Mouse (Mus musculus): ENCODE data around the gene Peli2. TPM values are rescaled to one million over a fixed set of nuclear protein-coding genes. Genes with fewer than 3 reads are reported as not detected.
"Not testable (repeated sequence)": the region's sequence is repeated elsewhere in the genome, so short reads cannot be mapped to it uniquely, and the experiment has no call there.

Gene Peli2
- total RNA-seq (2022) = 10 to 100 TPM; 20.4 to 37.6 (median 28.8) TPM

- DNase-seq = peak; percentile 63
Observed at GRCm38 (mm10) chr14:48120752-48121528, at the start of gene Peli2. Peli2 (plus strand) TSS chr14:48120823.

- DNase-seq = no peak
Observed at GRCm38 (mm10) chr14:48072104-48072503, 48.5 kb upstream of the Peli2 start.

- no peak for DNase-seq
Observed at GRCm38 (mm10) chr14:48073247-48074161, 47.1 kb upstream of the Peli2 start.

DNA sequence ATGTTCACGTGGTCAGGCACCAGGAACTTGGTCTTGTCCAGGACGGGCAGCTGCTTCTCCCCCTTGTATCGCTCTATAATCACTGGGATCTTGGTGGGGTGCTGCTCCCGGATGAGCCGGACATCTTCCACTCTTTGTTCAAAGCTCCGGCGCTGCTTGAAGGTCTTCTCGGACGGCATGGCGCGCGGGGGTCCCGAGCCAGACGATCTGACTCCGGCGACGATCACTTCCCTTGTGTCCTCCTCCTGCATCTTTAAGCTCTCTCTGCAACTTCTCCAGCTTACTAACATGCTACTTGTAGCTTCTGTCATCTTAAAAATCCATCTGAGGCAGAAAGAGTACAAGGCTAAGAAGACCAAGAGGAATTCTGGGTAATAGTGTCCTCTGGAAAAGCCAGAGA, 41.0 kb upstream of the Peli2 start:
- not testable (repeated sequence) for DNase-seq

- DNase-seq = no peak
Observed at GRCm38 (mm10) chr14:48083836-48084812, 36.5 kb upstream of the Peli2 start.

- no peak for DNase-seq
Observed at GRCm38 (mm10) chr14:48086682-48087297, 33.8 kb upstream of the Peli2 start.

- DNase-seq = no peak
Observed at GRCm38 (mm10) chr14:48087298-48087830, 33.3 kb upstream of the Peli2 start.

- DNase-seq = no peak
Observed at GRCm38 (mm10) chr14:48090465-48090864, 30.2 kb upstream of the Peli2 start.

DNA sequence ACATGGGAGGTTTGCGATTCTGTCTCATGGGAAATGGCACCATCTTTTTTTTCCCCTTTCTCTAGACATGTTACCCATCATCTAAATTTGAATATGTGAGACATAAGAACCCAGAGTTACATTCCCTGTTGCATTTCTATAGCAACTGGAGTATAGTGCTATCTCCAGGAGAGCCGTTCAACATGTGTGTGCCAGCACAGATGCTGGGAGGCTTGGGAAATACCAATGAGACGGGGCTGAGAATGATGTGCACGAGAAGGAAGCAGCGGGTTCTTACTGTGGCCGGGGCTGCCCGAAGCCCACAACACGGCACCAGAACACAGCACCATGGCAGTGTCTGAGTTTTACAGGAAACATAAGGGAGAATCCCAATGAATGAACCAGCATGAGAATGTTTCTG, 29.5 kb upstream of the Peli2 start:
- DNase-seq = no peak

GRCm38 (mm10) chr14:48098253-48098652, 22.4 kb upstream of the Peli2 start:
- DNase-seq = no peak

GRCm38 (mm10) chr14:48099354-48099753, 21.3 kb upstream of the Peli2 start:
- no peak for DNase-seq

- no peak for DNase-seq
Observed at GRCm38 (mm10) chr14:48106453-48106852, 14.2 kb upstream of the Peli2 start.

DNA sequence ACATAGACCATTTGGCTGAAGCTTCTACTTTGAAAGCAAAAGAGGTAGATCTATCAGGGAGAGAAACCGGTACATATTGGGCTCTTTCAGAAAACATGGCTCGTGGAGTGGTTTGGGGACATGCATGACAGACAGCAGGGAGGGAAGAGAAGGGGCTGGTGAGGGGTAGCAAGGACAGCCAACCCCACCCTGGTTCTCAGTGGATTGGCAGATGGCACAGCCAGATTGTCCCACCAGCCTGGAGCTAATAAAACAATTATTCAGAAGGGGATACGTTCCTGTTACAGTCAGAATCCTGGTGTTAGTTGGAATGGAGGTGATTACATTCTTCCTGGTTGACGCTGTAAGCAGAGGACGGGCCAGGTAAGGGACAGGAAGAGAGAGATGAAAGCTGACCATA, 2.6 kb upstream of the Peli2 start:
- no peak for DNase-seq

DNA sequence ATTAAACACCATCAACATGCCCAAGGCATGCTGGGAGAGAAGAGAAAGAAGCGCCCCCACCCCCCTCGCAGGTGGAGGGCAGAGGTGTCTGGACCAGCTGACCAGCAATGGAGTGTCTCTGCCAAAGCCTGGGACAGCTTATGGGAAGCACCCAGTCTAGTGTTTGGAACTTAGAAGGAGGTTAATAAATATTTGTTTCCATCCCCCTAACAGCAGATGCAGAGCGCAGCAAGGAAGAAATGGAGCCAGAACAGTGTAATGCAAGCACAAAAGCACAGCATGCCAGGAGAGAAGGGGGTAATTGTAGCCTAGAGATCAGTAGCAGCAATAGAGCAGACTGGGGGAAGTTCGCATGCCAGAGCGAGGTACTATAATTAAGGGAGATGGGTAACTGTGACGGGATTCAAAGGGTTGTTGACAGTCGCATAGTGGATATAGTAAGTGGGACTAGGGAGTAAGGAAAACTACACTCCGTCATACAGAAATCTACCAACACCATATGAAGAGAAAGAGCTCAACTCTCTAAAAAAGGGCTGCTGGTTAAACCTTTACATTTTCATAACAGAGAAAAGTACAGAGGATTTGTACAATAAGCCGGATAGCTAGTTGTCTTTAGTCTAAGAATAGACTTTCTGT, 1.5 kb upstream of the Peli2 start:
- no peak for DNase-seq

DNA sequence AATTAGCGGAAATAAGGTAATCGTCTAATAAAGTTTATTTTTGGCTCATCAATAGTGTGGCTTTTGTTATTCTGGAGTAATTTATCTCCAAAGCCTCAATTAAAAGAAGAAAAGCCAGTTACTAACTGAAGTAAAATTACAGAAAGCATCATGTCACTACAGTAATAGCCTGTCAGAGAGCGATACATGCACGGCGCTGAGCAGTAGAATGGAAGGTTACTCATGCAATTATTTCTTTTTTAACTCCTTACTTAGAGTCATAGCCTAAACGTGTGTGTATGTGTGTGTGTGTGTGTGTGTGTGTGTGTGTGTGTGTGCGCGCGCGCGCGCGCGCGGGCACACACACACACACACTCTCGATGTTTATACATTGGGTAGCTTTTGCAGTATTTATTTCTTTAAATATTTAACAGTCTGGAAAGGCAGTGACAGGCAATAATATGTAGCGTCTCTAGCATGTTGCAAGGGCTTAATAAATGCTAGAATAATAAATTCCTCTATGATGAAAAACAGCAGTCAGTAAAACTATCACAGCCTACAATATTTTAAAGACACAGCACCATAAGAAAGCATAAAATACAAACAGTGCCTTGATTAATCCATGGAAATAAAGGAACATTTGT, 864 bp upstream of the Peli2 start:
- DNase-seq = no peak

GRCm38 (mm10) chr14:48120443-48120751, 226 bp upstream of the Peli2 start:
- DNase-seq = peak; percentile 32

DNA sequence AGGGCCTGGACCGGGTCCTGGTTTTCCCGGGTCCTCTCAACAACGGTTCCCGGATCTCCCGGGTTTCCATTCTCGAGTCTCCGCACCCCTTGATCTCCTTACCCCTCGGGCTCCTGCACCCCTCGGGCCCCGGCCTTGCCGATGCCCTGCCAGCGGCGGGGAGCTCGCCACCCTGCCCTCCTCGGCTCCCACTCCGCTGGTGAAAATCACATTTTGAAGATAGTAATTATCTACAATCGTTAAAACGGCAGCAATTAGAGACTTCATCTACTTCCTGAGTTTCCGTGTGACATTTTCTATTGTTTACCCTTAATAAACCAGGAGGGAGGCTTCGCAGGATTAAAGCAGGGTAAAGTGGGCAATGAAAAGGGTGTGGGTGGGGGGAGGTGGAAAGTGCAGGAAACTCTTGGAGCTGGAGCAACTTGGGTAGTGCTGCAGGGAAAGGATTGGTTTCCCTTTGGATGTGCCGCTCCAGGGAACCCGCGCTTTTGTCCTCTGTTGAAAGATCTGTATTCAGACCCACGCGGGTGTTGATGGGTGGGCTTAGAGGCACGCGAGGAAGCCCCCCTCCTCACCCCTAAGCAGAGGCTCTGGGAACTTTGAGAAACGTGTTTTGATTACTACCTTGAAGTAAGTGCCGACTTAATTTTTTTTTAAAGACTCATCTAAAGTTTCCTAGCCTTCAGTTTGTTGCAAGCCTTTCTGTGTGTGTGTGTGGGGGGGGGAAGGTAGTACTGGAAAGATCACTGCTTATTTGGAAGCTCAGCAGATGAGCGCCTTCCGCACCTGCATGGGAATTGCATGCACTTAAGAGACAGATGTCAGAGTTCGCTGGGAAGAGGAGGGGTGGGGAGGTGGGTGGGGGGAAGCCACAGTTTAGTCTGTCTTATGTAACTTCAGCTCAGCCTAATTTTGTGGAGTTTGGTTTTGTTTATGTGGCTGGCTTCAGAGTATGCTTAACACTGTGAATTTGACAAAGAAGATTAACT, 1.2 kb downstream of the Peli2 start:
- DNase-seq = no peak

- DNase-seq = no peak
Observed at GRCm38 (mm10) chr14:48124011-48124410, 3.4 kb downstream of the Peli2 start.

DNA sequence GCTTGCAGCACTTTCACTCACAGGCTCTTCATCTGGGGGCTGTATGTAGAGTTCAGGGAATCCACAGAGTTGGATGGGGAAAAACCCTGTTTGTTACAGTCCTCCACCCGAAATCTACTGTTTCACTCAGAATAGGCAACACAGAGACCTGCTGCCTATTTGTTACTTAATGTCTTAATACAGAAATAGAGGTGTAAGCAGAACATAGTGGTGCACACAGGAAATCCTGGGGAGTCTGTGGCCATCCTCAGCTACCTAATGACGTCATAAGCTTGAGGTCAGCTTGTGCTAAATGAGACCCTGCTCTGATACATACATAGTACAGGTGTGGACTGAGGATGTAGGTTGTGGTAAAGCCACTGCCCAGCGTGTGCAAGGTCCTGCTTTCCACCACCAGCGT, 4.2 kb downstream of the Peli2 start:
- DNase-seq = no peak

Measured in adrenal gland, adult 8-10 months (tissue).